Mouse (Mus musculus) thymus, adult 2 months (tissue): ENCODE results near the gene Nepro. TPM values are rescaled to one million over a fixed set of nuclear protein-coding genes. Genes with fewer than 3 reads are reported as not detected.

ENCODE experiments used
- DNase-seq: peaks from one replicate; pipeline ENCODE4 v3.0.0; 2021
- H3K27ac ChIP-seq: fragments of 200-500 bp; 2 replicates; pipeline ENCODE4 v1.5.1; 2012; ENCODE audit warnings: low read length, control low read depth; ENCODE audit not compliant: control insufficient read depth, insufficient read depth
- H3K27me3 ChIP-seq: fragments of 200-500 bp; 2 replicates; pipeline ENCODE4 v1.6.1; 2012; ENCODE audit warnings: mild to moderate bottlenecking, low read length, moderate library complexity, mixed read lengths; ENCODE audit not compliant: control insufficient read depth, insufficient read depth
- H3K36me3 ChIP-seq: fragments of 200-500 bp; 2 replicates; pipeline ENCODE4 v1.6.1; 2012; ENCODE audit warnings: mild to moderate bottlenecking, low read length, moderate library complexity; ENCODE audit not compliant: control insufficient read depth, insufficient read depth
- H3K4me1 ChIP-seq: fragments of 200-500 bp; replicated peaks from 2 replicates; pipeline ENCODE4 v1.6.1; 2012; ENCODE audit warnings: low read length; ENCODE audit not compliant: control insufficient read depth, insufficient read depth
- H3K4me3 ChIP-seq: fragments of 200-500 bp; 2 replicates; pipeline ENCODE4 v1.5.1; 2012; ENCODE audit warnings: mild to moderate bottlenecking, low read length, control low read depth, moderate library complexity; ENCODE audit not compliant: control insufficient read depth, insufficient read depth
- CTCF ChIP-seq: fragments of 200-500 bp; IDR thresholded peaks from 2 replicates; pipeline ENCODE4 v1.5.1; 2012; ENCODE audit warnings: mild to moderate bottlenecking, control low read depth, low read length, moderate library complexity, borderline replicate concordance; ENCODE audit not compliant: control insufficient read depth, poor library complexity, insufficient read depth; ENCODE audit errors: extremely low read depth
- POLR2A ChIP-seq: fragments of 200-500 bp; IDR thresholded peaks from 2 replicates; pipeline ENCODE4 v1.6.1; 2012; ENCODE audit warnings: mild to moderate bottlenecking, low read length, control low read depth, moderate library complexity; ENCODE audit not compliant: control insufficient read depth, poor library complexity, insufficient read depth; ENCODE audit errors: extremely low read depth
- WGBS: fragments of 180-500 bp; shearing (Covaris S2); methylation state at CpG from one replicate; pipeline ENCODE4 v1.1.7; 2018; 5-methylcytosine and 5-hydroxymethylcytosine counted together
- polyA plus RNA-seq: library from polyadenylated mRNA; depleted of rRNA; stranded (reverse); fragments of >200 nt; gene quantifications from 2 replicates; pipeline ENCODE4 v1.2.3, GENCODE M21; 2012; rRNA removed

The Nepro gene
- polyA plus RNA-seq: 6.8 and 7.9 TPM in 2 replicates

- peaks cover 7% of the 10 kb centered on the region for H3K4me1 ChIP-seq
- no peaks in the 10 kb centered on the region for H3K27me3 ChIP-seq
- peaks cover 2% of the 10 kb centered on the region; the same call in 1 of the 2 replicates for H3K36me3 ChIP-seq
- peak; percentile 91 for DNase-seq
- TF ChIP-seq CTCF: peak; percentile 62; the same call in 1 of the 2 replicates
- TF ChIP-seq POLR2A: peak; percentile 63
- under 1% methylated on average over 64 of the region's 64 CpGs for WGBS
- peak within 1 kb of the TSS; percentile 9; the same call in 1 of the 2 replicates for H3K27ac ChIP-seq
- peak within 1 kb of the TSS; percentile 90 for H3K4me3 ChIP-seq
These were observed at the start of gene Nepro for GRCm38 (mm10) chr16:44724083-44724787. Gene Nepro (plus strand): TSS chr16:44724301.

GRCm38 (mm10) chr16:44676357-44676756, 47.7 kb upstream of the Nepro start:
- Histone ChIP-seq H3K27ac (no peak overlapping the region), H3K4me1 (peaks cover 2% of the 10 kb centered on the region; the same call in 1 of the 2 replicates), H3K27me3 (no peaks in the 10 kb centered on the region), H3K36me3 (no peaks in the 10 kb centered on the region), H3K4me3 (no peak overlapping the region)
- DNase-seq: no peak
- TF ChIP-seq POLR2A: no peak
- TF ChIP-seq CTCF: no peak
- 96% methylated on average over 2 of the region's 2 CpGs for WGBS

DNA sequence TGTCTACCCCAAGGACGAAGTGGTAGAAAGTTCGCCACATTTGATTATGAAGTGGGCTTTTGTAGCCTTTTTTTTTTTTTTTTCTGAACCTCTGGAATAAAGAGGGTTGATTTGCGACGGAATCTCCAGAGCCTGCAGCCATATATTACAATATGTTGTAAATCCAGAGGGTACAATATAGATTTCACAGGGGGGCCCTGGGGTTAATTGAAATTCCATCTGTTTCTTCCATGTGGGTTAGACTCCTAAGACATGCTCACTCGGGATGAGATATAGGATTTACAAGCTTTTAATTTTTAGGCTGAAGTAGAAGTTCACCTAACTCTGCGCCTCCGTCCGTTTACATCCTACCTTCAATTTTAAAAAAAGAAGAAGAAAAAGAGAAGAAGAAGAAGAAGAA, 45.0 kb upstream of the Nepro start:
- no peak overlapping the region for H3K27ac ChIP-seq
- WGBS: 91% methylated on average over 8 of the region's 8 CpGs
- H3K4me1 ChIP-seq: no peaks in the 10 kb centered on the region
- H3K36me3 ChIP-seq: no peaks in the 10 kb centered on the region
- H3K4me3 ChIP-seq: no peak overlapping the region
- DNase-seq: no peak
- H3K27me3 ChIP-seq: no peaks in the 10 kb centered on the region
- TF ChIP-seq POLR2A: no peak
- no peak for TF ChIP-seq CTCF

DNA sequence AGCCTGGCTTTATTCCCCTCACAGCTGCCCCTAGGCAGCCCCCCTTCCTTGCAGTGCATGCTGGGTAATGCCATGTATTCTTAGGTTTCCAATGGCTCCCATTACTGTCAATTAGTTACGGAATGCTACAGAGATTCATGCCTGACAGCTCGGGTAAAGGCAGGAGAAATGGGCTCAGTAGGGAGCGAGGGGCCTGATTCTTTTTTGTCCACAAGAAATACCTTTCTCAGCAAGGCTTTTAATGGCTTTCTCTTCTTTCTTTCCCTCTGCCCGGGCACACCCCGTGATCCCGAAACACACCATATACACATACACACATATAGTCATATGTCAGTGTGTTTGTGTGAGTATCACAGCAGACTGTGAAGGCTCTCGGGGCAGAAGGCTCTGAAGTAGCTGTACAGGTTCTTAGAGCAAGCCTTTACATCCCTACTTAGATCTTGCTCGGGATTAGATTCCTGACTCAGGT, 44.6 kb upstream of the Nepro start:
- TF ChIP-seq CTCF: no peak
- TF ChIP-seq POLR2A: no peak
- no peak overlapping the region for H3K27ac ChIP-seq
- WGBS: 91% methylated on average over 8 of the region's 8 CpGs

DNA sequence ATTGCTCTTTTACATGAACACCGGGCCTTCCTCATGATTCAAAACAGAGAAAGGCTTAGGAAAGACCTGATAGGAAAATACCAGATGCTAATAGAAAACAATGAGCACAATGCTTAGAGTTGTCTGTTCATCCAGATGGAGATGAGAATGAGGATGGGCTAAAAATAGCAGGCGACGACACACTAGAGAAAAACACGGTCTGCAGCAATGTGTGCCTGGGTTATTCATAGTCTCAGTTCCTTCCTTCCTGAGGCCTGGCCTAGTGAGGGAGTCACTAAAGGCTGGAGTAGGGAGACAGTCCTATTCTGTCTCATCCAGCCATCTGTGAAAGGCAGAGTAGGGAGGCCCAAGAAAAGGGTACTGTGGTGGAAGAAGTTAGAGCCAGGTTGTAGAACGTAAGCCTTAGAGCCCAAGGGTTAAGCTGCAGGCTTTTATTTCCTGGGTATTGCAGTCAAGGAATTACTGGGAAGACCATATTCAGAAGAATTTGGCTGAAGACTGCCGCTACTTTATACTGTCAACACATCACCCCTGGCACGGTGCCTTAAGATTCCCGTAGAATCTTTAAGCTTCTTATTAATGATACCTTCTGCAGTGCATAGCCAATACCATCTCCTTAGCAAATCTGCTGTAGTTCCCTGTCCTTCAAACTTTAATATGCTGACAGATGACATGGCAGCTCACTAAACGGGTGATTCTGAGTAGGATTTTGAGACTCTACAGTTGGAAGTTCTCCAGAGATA, 43.2 kb upstream of the Nepro start:
- DNase-seq: no peak
- no peaks in the 10 kb centered on the region for H3K4me1 ChIP-seq
- H3K27ac ChIP-seq: no peak overlapping the region
- WGBS: 73% methylated on average over 9 of the region's 9 CpGs
- no peak for TF ChIP-seq CTCF
- TF ChIP-seq POLR2A: no peak
- H3K27me3 ChIP-seq: no peaks in the 10 kb centered on the region
- no peaks in the 10 kb centered on the region for H3K36me3 ChIP-seq
- H3K4me3 ChIP-seq: no peak overlapping the region

More for the DNA sequence above, 44.6 kb upstream of the Nepro start:
- Histone ChIP-seq H3K4me3 (no peak overlapping the region), H3K4me1 (no peaks in the 10 kb centered on the region), H3K27me3 (no peaks in the 10 kb centered on the region), H3K36me3 (no peaks in the 10 kb centered on the region)
- DNase-seq: no peak

DNA sequence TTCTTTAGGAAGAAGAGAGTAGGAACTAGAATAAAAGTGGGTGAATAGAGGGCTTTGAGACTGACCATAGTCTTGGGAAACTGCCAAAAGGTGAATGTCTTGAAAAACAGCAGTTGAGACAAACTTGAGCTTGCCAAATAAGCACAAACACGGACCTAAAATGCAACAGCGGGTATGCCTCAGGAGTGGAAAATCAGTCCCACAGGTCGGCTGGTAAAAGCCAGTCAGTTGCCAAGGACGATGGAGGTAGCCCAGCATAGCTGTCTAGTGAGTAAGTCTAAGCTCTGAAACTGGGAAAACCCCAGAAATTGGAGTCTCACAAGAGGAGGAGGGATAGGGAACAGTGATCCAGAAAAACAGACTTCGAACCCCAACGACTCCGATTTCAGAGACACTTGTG, 39.5 kb upstream of the Nepro start:
- TF ChIP-seq CTCF: no peak
- no peak for TF ChIP-seq POLR2A
- 85% methylated on average over 7 of the region's 7 CpGs for WGBS
- H3K4me1 ChIP-seq: peaks cover 5% of the 10 kb centered on the region

GRCm38 (mm10) chr16:44685401-44685800, 38.7 kb upstream of the Nepro start:
- H3K4me3 ChIP-seq: no peak overlapping the region
- no peak for TF ChIP-seq POLR2A
- TF ChIP-seq CTCF: no peak
- H3K27ac ChIP-seq: no peak overlapping the region
- WGBS: 86% methylated on average over 7 of the region's 7 CpGs
- no peaks in the 10 kb centered on the region for H3K36me3 ChIP-seq
- 0 out of 2 replicates have a peak, but pooled peaks cover 2% of the 10 kb centered on the region for H3K27me3 ChIP-seq
- no peak for DNase-seq
- peaks cover 5% of the 10 kb centered on the region for H3K4me1 ChIP-seq

More for the DNA sequence above, 39.5 kb upstream of the Nepro start:
- no peak overlapping the region for H3K27ac ChIP-seq
- H3K36me3 ChIP-seq: no peaks in the 10 kb centered on the region
- no peak overlapping the region for H3K4me3 ChIP-seq
- DNase-seq: no peak
- H3K27me3 ChIP-seq: 0 out of 2 replicates have a peak, but pooled peaks cover 2% of the 10 kb centered on the region
